Mouse (Mus musculus) heart, embryonic 15.5 days (tissue): ENCODE measurements at regions not wholly inside any gene's neighbourhood (a gene's known extent, or its start where the extent isn't known, plus 50 kb on each side); places are given as distances from the start of the nearest gene placed in this dataset.

Source experiments
- ATAC-seq: fragments of 200-750 bp; cut with Nextera tagmentation; replicated peaks from 2 replicates; pipeline ENCODE4 v1.8.0; 2017; ENCODE audit warnings: low read depth, moderate TSS enrichment; ENCODE audit not compliant: insufficient number of reproducible peaks, insufficient read depth, low FRiP score
- H3K27ac ChIP-seq: fragments of 300-500 bp; sonication (generic); 2 replicates; pipeline ENCODE4 v1.5.1; 2015; ENCODE audit warnings: mild to moderate bottlenecking, inconsistent platforms
- H3K27me3 ChIP-seq: fragments of 300-500 bp; sonication (generic); 2 replicates; pipeline ENCODE4 v1.6.1; 2015; ENCODE audit warnings: inconsistent platforms
- H3K36me3 ChIP-seq: fragments of 300-500 bp; sonication (generic); 2 replicates; pipeline ENCODE4 v1.6.1; 2015; ENCODE audit warnings: mild to moderate bottlenecking, inconsistent platforms
- H3K4me1 ChIP-seq: fragments of 300-500 bp; sonication (generic); replicated peaks from 2 replicates; pipeline ENCODE4 v1.6.1; 2015; ENCODE audit warnings: inconsistent platforms
- H3K4me2 ChIP-seq: fragments of 300-500 bp; sonication (generic); 2 replicates; pipeline ENCODE4 v1.6.1; 2015; ENCODE audit warnings: inconsistent platforms, mild to moderate bottlenecking, moderate library complexity
- H3K4me3 ChIP-seq: fragments of 300-500 bp; sonication (generic); 2 replicates; pipeline ENCODE4 v1.5.1; 2015; ENCODE audit warnings: mild to moderate bottlenecking, inconsistent platforms
- H3K9ac ChIP-seq: fragments of 300-500 bp; sonication (generic); 2 replicates; pipeline ENCODE4 v1.6.1; 2015; ENCODE audit warnings: mild to moderate bottlenecking, inconsistent platforms
- H3K9me3 ChIP-seq: fragments of 300-500 bp; sonication (generic); replicated peaks from 2 replicates; pipeline ENCODE4 v1.6.1; 2016; ENCODE audit warnings: inconsistent platforms
- WGBS: fragments of 180-500 bp; shearing (Covaris S2); methylation state at CpG from one replicate; pipeline ENCODE4 v1.1.7; 2015; ENCODE audit warnings: mixed read lengths; 5-methylcytosine and 5-hydroxymethylcytosine counted together

GRCm38 (mm10) chrX:58093245-58093644, 70.7 kb downstream of the Zic3 start:
- Histone ChIP-seq H3K4me3 (no peak overlapping the region), H3K9me3 (no peaks in the 10 kb centered on the region), H3K27ac (no peak overlapping the region), H3K4me2 (no peak overlapping the region), H3K4me1 (no peaks in the 10 kb centered on the region), H3K36me3 (no peaks in the 10 kb centered on the region), H3K27me3 (no peaks in the 10 kb centered on the region), H3K9ac (no peak overlapping the region)
- WGBS: 50% methylated on average over 3 of the region's 3 CpGs
- ATAC-seq: no peak

GRCm38 (mm10) chrX:58117761-58118426, 95.4 kb downstream of the Zic3 start:
- Histone ChIP-seq H3K9me3 (no peaks in the 10 kb centered on the region), H3K4me2 (no peak overlapping the region), H3K36me3 (no peaks in the 10 kb centered on the region), H3K4me1 (no peaks in the 10 kb centered on the region), H3K9ac (no peak overlapping the region), H3K27ac (no peak overlapping the region), H3K27me3 (no peaks in the 10 kb centered on the region), H3K4me3 (no peak overlapping the region)
- no peak for ATAC-seq
- WGBS: 63% methylated on average over 8 of the region's 8 CpGs

GRCm38 (mm10) chrX:58155371-58156124, 133.0 kb downstream of the Zic3 start:
- no peak overlapping the region for H3K9ac ChIP-seq
- ATAC-seq: no peak
- no peaks in the 10 kb centered on the region for H3K36me3 ChIP-seq
- 21% methylated on average over 20 of the region's 20 CpGs for WGBS
- H3K4me1 ChIP-seq: no peaks in the 10 kb centered on the region
- H3K27ac ChIP-seq: no peak overlapping the region
- peak overlapping the region; percentile 1; the same call in 1 of the 2 replicates for H3K4me3 ChIP-seq
- H3K27me3 ChIP-seq: no peaks in the 10 kb centered on the region
- peak overlapping the region; percentile 45 for H3K4me2 ChIP-seq
- no peaks in the 10 kb centered on the region for H3K9me3 ChIP-seq

DNA sequence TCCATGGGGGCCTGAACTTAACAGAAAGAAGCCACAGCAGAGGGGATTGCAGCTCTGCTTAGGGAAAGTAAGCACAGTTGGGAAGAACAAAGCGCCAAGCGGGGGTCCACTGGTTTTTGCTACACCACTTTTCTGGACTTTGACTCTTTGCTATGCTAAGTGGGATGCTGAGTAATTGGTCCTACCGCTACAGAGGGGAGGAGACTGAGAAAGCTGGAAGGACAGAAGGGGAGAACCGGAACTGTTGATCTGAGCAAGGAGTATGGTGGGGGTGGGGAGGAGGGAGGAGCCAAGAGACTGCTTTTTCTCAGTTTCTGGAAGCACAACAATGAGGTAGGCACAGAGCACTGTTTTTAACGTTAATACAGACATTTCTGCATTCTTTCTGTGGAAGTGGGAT, 134.9 kb downstream of the Zic3 start:
- H3K4me1 ChIP-seq: no peaks in the 10 kb centered on the region
- ATAC-seq: no peak
- H3K4me2 ChIP-seq: no peak overlapping the region
- no peaks in the 10 kb centered on the region for H3K9me3 ChIP-seq
- WGBS: 34% methylated on average over 5 of the region's 5 CpGs
- no peak overlapping the region for H3K9ac ChIP-seq
- H3K36me3 ChIP-seq: no peaks in the 10 kb centered on the region
- no peak overlapping the region for H3K4me3 ChIP-seq
- no peaks in the 10 kb centered on the region for H3K27me3 ChIP-seq
- H3K27ac ChIP-seq: no peak overlapping the region

DNA sequence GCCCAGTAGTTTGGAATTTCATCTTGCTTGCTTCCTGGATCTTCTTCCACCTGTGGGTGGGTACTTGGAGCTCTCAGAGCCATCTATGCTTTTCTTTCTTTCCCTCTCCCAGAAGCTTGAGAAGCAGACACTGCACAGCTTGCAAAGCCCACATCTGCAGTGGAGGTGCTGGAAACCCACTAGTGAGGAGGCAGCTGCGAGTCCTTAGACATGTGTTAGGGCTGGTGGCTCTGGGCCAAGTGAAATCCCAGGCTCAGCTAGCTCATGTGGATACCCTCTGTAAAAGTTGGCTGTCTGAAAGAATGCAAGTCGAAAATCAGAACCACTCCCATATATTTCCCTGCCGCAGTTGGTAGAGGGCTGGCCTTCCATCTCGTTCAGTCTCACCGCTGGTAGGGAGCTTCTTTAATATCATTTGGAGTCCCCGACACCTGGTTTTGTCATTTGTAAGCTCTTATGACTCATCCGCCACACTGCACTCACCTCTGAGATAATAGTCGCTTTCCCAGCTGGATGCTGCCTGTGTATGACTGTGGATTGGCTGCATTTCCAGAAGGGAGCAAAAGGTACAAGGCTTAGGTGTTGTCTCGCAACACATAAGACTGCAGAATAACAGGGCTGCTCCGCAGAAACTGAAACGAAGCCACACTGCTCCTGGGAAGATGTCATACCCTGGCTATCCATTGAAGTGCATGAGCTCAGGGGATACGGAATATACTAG, 143.8 kb downstream of the Zic3 start:
- no peak overlapping the region for H3K4me3 ChIP-seq
- H3K4me1 ChIP-seq: no peaks in the 10 kb centered on the region
- H3K36me3 ChIP-seq: no peaks in the 10 kb centered on the region
- H3K9ac ChIP-seq: no peak overlapping the region
- H3K27me3 ChIP-seq: no peaks in the 10 kb centered on the region
- 70% methylated on average over 12 of the region's 12 CpGs for WGBS
- H3K9me3 ChIP-seq: no peaks in the 10 kb centered on the region
- no peak for ATAC-seq
- H3K27ac ChIP-seq: no peak overlapping the region
- no peak overlapping the region for H3K4me2 ChIP-seq

DNA sequence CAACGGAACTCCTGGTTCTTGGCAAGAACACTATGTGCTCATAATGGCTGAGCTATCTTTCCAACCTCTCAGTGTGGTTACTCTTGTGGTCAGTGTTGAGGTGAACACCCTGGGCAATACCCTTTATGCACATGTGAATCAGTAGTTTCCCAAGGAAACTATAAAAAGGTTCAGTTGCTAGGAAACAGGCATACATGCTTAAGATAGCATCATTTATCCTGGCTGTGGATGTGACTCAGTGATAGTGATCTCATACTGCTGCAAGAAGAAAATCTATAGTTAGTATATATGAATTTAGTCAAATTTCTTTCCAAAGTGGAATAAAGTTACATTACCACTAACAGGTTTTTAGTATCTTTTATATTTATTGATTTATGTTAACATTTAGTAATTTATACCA, 151.8 kb downstream of the Zic3 start:
- no peak overlapping the region for H3K27ac ChIP-seq
- WGBS: 60% methylated on average over 1 of the region's 1 CpGs

More for the DNA sequence above, 151.8 kb downstream of the Zic3 start:
- Histone ChIP-seq H3K36me3 (no peaks in the 10 kb centered on the region), H3K4me1 (no peaks in the 10 kb centered on the region), H3K9ac (no peak overlapping the region), H3K4me2 (no peak overlapping the region), H3K9me3 (no peaks in the 10 kb centered on the region), H3K4me3 (no peak overlapping the region), H3K27me3 (no peaks in the 10 kb centered on the region)
- ATAC-seq: no peak
